Comparison of ENCODE assay signal across 16 mouse cellular contexts in the genomic region with DNA sequence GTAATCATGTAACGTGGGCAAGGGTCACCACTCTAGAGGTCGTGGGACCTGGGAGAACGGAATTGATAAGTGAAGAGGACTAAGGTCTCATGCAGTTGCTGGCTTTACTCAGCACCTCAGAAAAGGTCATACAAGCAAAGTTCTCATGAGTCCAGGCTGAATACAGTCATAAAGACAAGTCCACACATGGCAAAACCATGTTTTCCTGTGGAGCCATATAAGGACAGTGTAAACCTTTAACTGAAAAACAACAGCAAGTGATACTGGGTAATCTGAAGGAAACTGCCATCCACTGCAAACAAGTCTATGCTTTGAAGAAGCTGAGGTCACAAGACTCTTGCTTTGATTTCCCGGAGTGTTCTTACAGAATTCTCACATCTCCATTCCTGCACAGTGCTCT. TPM values are rescaled to one million over a fixed set of nuclear protein-coding genes. Genes with fewer than 3 reads are reported as not detected.
DNase-seq lines count a peak whose midpoint lies in the region; ATAC-seq and TF ChIP-seq lines count a peak whose summit lies in the region.
"Had no signal": no experiment of that assay in that cellular context is flagged by ENCODE, and none has a peak within 500 bp of the region (broad histone marks: within the 10 kb centered on the region; RNA-seq: fewer than 3 reads in every experiment).

No protein-coding gene starts in this region.

- TF ChIP-seq CTCF in bone marrow, adult 2 months (IDR thresholded peaks at IDR 0.05; ENCODE audit: control insufficient read depth, insufficient read depth, low read length): no peak
- no peak for TF ChIP-seq CTCF in small intestine, adult 2 months (IDR thresholded peaks at IDR 0.05; ENCODE audit: extremely low read depth, insufficient read length, insufficient replicate concordance, low read depth, low read length)

- H3K4me3 ChIP-seq in heart, embryonic 14.5 days (ENCODE audit: control insufficient read depth in 1 of 2, insufficient read depth in 1 of 2, low read depth in 1 of 2, low read length in 2 of 2): no peak overlapping the region
- H3K4me3 ChIP-seq in megakaryocyte, embryonic 14.5 days (replicated peaks): peak overlapping the region; percentile 91
- H3K4me3 ChIP-seq in bone marrow, adult 2 months (replicated peaks; ENCODE audit: control insufficient read depth, low read depth, low read length): no peak overlapping the region
- no peak overlapping the region for H3K4me3 ChIP-seq in small intestine, adult 2 months (ENCODE audit: low read depth, low read length)
- H3K4me3 ChIP-seq in intestine, embryonic 15.5 days (replicated peaks): no peak overlapping the region
- H3K4me3 ChIP-seq: embryonic facial prominence, embryonic 12.5 days; midbrain, embryonic 10.5 days had no signal

- DNase-seq in heart, postnatal 4 days: no peak
- DNase-seq: cerebellum, adult 9-11 months; forebrain, postnatal 0 days; kidney, adult 11 months; lung, embryonic 14.5 days had no signal

- no peak for TF ChIP-seq POLR2A in bone marrow, adult 2 months (IDR thresholded peaks at IDR 0.05; ENCODE audit: borderline replicate concordance, control insufficient read depth, low read depth, low read length)
- TF ChIP-seq POLR2A in small intestine, adult 2 months (IDR thresholded peaks at IDR 0.05; ENCODE audit: low read depth, low read length): no peak

- H3K27me3 ChIP-seq in heart, embryonic 14.5 days (ENCODE audit: control insufficient read depth, insufficient read depth, low read length): no peaks in the 10 kb centered on the region
- no peaks in the 10 kb centered on the region for H3K27me3 ChIP-seq in megakaryocyte, embryonic 14.5 days (replicated peaks)
- H3K27me3 ChIP-seq in small intestine, adult 2 months (ENCODE audit: control insufficient read depth, insufficient read depth, low read length): no peaks in the 10 kb centered on the region
- no peaks in the 10 kb centered on the region for H3K27me3 ChIP-seq in intestine, embryonic 15.5 days (replicated peaks)
- H3K27me3 ChIP-seq: embryonic facial prominence, embryonic 12.5 days had no signal

- no peaks in the 10 kb centered on the region for H3K9me3 ChIP-seq in heart, embryonic 14.5 days (ENCODE audit: control insufficient read depth, low read length)
- H3K9me3 ChIP-seq in megakaryocyte, embryonic 14.5 days: no peaks in the 10 kb centered on the region
- H3K9me3 ChIP-seq in intestine, embryonic 15.5 days: no peaks in the 10 kb centered on the region
- H3K9me3 ChIP-seq: embryonic facial prominence, embryonic 12.5 days; midbrain, embryonic 10.5 days had no signal

- 50% methylated on average over 4 of the region's 4 CpGs for WGBS in heart, embryonic 14.5 days
- WGBS in bone marrow, adult 2 months: 71% methylated on average over 4 of the region's 4 CpGs
- WGBS in small intestine, adult 2 months: 67% methylated on average over 4 of the region's 4 CpGs
- WGBS in intestine, embryonic 15.5 days: 86% methylated on average over 4 of the region's 4 CpGs

- ATAC-seq in heart, embryonic 14.5 days (ENCODE audit: insufficient number of reproducible peaks, insufficient read depth, low FRiP score, low read depth): no peak
- ATAC-seq in megakaryocyte, adult 5-6 weeks (ENCODE audit: poor library complexity, severe bottlenecking): no peak
- ATAC-seq in intestine, embryonic 15.5 days: no peak
- ATAC-seq: forebrain, postnatal 0 days had no signal

- peaks cover 37 to 55% of the 10 kb centered on the region in 2 experiments for H3K4me1 ChIP-seq in heart, embryonic 14.5 days (ENCODE audit: control insufficient read depth in 2 of 2, insufficient read depth in 2 of 2, low read length in 2 of 2)
- H3K4me1 ChIP-seq in megakaryocyte, embryonic 14.5 days: peaks cover 98% of the 10 kb centered on the region
- peaks cover 18% of the 10 kb centered on the region for H3K4me1 ChIP-seq in bone marrow, adult 2 months (ENCODE audit: control insufficient read depth, insufficient read depth, low read length)
- peaks cover 31% of the 10 kb centered on the region for H3K4me1 ChIP-seq in small intestine, adult 2 months (ENCODE audit: control insufficient read depth, insufficient read depth, insufficient read length, low read length)
- peaks cover 28% of the 10 kb centered on the region for H3K4me1 ChIP-seq in intestine, embryonic 15.5 days (replicated peaks)

- H3K4me2 ChIP-seq in heart, embryonic 14.5 days (ENCODE audit: low read length): no peak overlapping the region
- H3K4me2 ChIP-seq in intestine, embryonic 15.5 days (replicated peaks): no peak overlapping the region
- H3K4me2 ChIP-seq: embryonic facial prominence, embryonic 12.5 days; lung, embryonic 14.5 days had no signal

- H3K36me3 ChIP-seq in heart, embryonic 14.5 days (ENCODE audit: control insufficient read depth, insufficient read depth, low read length): no peaks in the 10 kb centered on the region
- H3K36me3 ChIP-seq in megakaryocyte, embryonic 14.5 days (replicated peaks; ENCODE audit: low read length): peaks cover 15% of the 10 kb centered on the region
- H3K36me3 ChIP-seq in small intestine, adult 2 months (ENCODE audit: control insufficient read depth, insufficient read depth, low read length): no peaks in the 10 kb centered on the region
- H3K36me3 ChIP-seq in intestine, embryonic 15.5 days: no peaks in the 10 kb centered on the region
- H3K36me3 ChIP-seq: embryonic facial prominence, embryonic 12.5 days had no signal

- H3K27ac ChIP-seq in heart, embryonic 14.5 days (replicated peaks in 1 of 2; ENCODE audit: control insufficient read depth in 1 of 2, insufficient read depth in 1 of 2, low read depth in 2 of 2, low read length in 2 of 2): peak overlapping the region; percentile 35 to 57; a peak in 2 of 4 replicates
- H3K27ac ChIP-seq in bone marrow, adult 2 months (ENCODE audit: control insufficient read depth, insufficient read depth, low read depth, low read length, poor library complexity): peak overlapping the region; percentile 29
- H3K27ac ChIP-seq in small intestine, adult 2 months (ENCODE audit: insufficient read depth, low read depth, low read length): peak overlapping the region; percentile 63
- no peak overlapping the region for H3K27ac ChIP-seq in intestine, embryonic 15.5 days
- H3K27ac ChIP-seq: embryonic facial prominence, embryonic 12.5 days; midbrain, embryonic 10.5 days had no signal

- 0 out of 2 replicates have a peak overlapping the region, but pooled peaks have one; percentile 25 for H3K9ac ChIP-seq in heart, embryonic 14.5 days (ENCODE audit: low read length)
- no peak overlapping the region for H3K9ac ChIP-seq in intestine, embryonic 15.5 days
- H3K9ac ChIP-seq: embryonic facial prominence, embryonic 12.5 days; forebrain, postnatal 0 days; lung, embryonic 14.5 days had no signal

RNA-seq across cellular contexts. Expression of a gene that starts 11.8 kb away (rescaled TPM):
- polyA plus RNA-seq in heart, embryonic 14.5 days (2014; fragmentation: Nextera tagmentation; extraction: Ambion mirVana): 62.8 and 72.9 TPM in 2 replicates
- total RNA-seq in heart, postnatal 4 days (2021): 10 to 100 TPM; 54.3 to 58.4 TPM
- 103 and 107 TPM in 2 replicates for polyA plus RNA-seq in megakaryocyte, embryonic 14.5 days (2012; ENCODE audit: insufficient read depth, low replicate concordance)
- total RNA-seq in megakaryocyte, adult 5-6 weeks (2015): 43.3 and 44.5 TPM in 2 replicates
- total RNA-seq in megakaryocyte, adult 5-6 weeks (2017): 40.1 and 43.3 TPM in 2 replicates
- 12.4 and 32.0 TPM in 2 replicates for polyA plus RNA-seq in bone marrow, adult 2 months (2011; ENCODE audit: insufficient read depth, insufficient read length, low replicate concordance, missing spikeins)
- 30.0 and 33.4 TPM in 2 replicates for polyA plus RNA-seq in small intestine, adult 2 months (2012; rRNA removed)
- polyA plus RNA-seq in intestine, embryonic 15.5 days (2015; fragmentation: Nextera tagmentation; extraction: Ambion mirVana): 57.8 and 60.0 TPM in 2 replicates

RNA-seq across cellular contexts. Expression of a gene that starts 31.0 kb away (rescaled TPM):
- polyA plus RNA-seq in heart, embryonic 14.5 days (2014; fragmentation: Nextera tagmentation; extraction: Ambion mirVana): not detected in 2 replicates
- not detected for total RNA-seq in heart, postnatal 4 days (2021)
- polyA plus RNA-seq in megakaryocyte, embryonic 14.5 days (2012; ENCODE audit: insufficient read depth, low replicate concordance): not detected in 2 replicates
- not detected in 2 replicates for total RNA-seq in megakaryocyte, adult 5-6 weeks (2015)
- not detected in 2 replicates for total RNA-seq in megakaryocyte, adult 5-6 weeks (2017)
- polyA plus RNA-seq in bone marrow, adult 2 months (2011; ENCODE audit: insufficient read depth, insufficient read length, low replicate concordance, missing spikeins): not detected in 2 replicates
- 8.3 and 51.7 TPM in 2 replicates for polyA plus RNA-seq in small intestine, adult 2 months (2012; rRNA removed)
- polyA plus RNA-seq in intestine, embryonic 15.5 days (2015; fragmentation: Nextera tagmentation; extraction: Ambion mirVana): 0.30 and 0.42 TPM in 2 replicates
- total RNA-seq: forebrain, postnatal 0 days; gastrocnemius, postnatal 4 days; left cerebral cortex, postnatal 10 days had no signal
- polyA plus RNA-seq: brain, embryonic 14.5 days; embryonic facial prominence, embryonic 12.5 days; forebrain, postnatal 0 days; lung, embryonic 14.5 days had no signal

RNA-seq across cellular contexts. Expression of a gene that starts 37.5 kb away (rescaled TPM):
- 0.63 and 0.76 TPM in 2 replicates for polyA plus RNA-seq in heart, embryonic 14.5 days (2014; fragmentation: Nextera tagmentation; extraction: Ambion mirVana)
- 1 to 10 TPM; 1.5 to 1.8 TPM for total RNA-seq in heart, postnatal 4 days (2021)
- polyA plus RNA-seq in megakaryocyte, embryonic 14.5 days (2012; ENCODE audit: insufficient read depth, low replicate concordance): 9.3 and 14.4 TPM in 2 replicates
- total RNA-seq in megakaryocyte, adult 5-6 weeks (2015): 1.2 and 1.4 TPM in 2 replicates
- 0.22 and 0.24 TPM in 2 replicates for total RNA-seq in megakaryocyte, adult 5-6 weeks (2017)
- polyA plus RNA-seq in bone marrow, adult 2 months (2011; ENCODE audit: insufficient read depth, insufficient read length, low replicate concordance, missing spikeins): 0.61 TPM in 1 of 2 replicates, not detected in the other
- 124 and 572 TPM in 2 replicates for polyA plus RNA-seq in small intestine, adult 2 months (2012; rRNA removed)
- 29.2 and 30.8 TPM in 2 replicates for polyA plus RNA-seq in intestine, embryonic 15.5 days (2015; fragmentation: Nextera tagmentation; extraction: Ambion mirVana)
